Mouse (Mus musculus) ES-E14 (cell line): Measurements from ENCODE around the gene C2cd4d. TPM values are rescaled to one million over a fixed set of nuclear protein-coding genes. Genes with fewer than 3 reads are reported as not detected.

ENCODE experiments used
- DNase-seq: peaks from one replicate; pipeline ENCODE4 v3.0.0-alpha.2; 2013; ENCODE audit warnings: low read depth, low spot score
- H3K27ac ChIP-seq: 2 replicates; pipeline ENCODE4 v1.5.1; 2012; ENCODE audit warnings: low read depth, mild to moderate bottlenecking, low read length, moderate library complexity, mixed read lengths; ENCODE audit not compliant: poor library complexity, insufficient read depth, severe bottlenecking
- H3K36me3 ChIP-seq: 2 replicates; pipeline ENCODE4 v1.6.1; 2012; ENCODE audit warnings: mild to moderate bottlenecking, low read length, moderate library complexity, mixed read lengths; ENCODE audit not compliant: control insufficient read depth, poor library complexity, insufficient read depth, severe bottlenecking
- H3K4me1 ChIP-seq, 2 experiments: fragments of 150-350 bp in 1 of 2; sonication (generic) in 1 of 2; 2 replicates each; pipeline ENCODE4 v1.6.1; 2012; ENCODE audit warnings: low read length in 2 of 2, mild to moderate bottlenecking in 1 of 2, mixed read lengths in 1 of 2; ENCODE audit not compliant: control insufficient read depth in 2 of 2, insufficient read depth in 2 of 2, poor library complexity in 1 of 2
- H3K4me3 ChIP-seq, 2 experiments: fragments of 150-350 bp in 1 of 2; sonication (generic) in 1 of 2; 2 replicates each; pipeline ENCODE4 v1.5.1; 2012; ENCODE audit warnings: low read length in 2 of 2, low read depth in 1 of 2, mild to moderate bottlenecking in 1 of 2, mixed read lengths in 1 of 2; ENCODE audit not compliant: insufficient read depth in 1 of 2, poor library complexity in 1 of 2, severe bottlenecking in 1 of 2
- H3K9ac ChIP-seq: 2 replicates; pipeline ENCODE4 v1.6.1; 2012; ENCODE audit warnings: low read depth, mild to moderate bottlenecking, low read length, mixed read lengths; ENCODE audit not compliant: poor library complexity, insufficient read depth, severe bottlenecking
- H3K9me3 ChIP-seq: fragments of 150-350 bp; sonication (generic); 2 replicates; pipeline ENCODE4 v1.6.1; 2012; ENCODE audit warnings: low read depth, mild to moderate bottlenecking, low read length; ENCODE audit not compliant: control insufficient read depth, insufficient read depth
- CHD2 ChIP-seq: IDR thresholded peaks from 2 replicates; pipeline ENCODE4 v1.6.1; 2014; ENCODE audit warnings: mild to moderate bottlenecking, low read depth, low read length, inconsistent platforms
- HCFC1 ChIP-seq: IDR thresholded peaks from 2 replicates; pipeline ENCODE4 v1.6.1; 2012; ENCODE audit warnings: low read length, inconsistent platforms, borderline replicate concordance; ENCODE audit not compliant: insufficient read depth
- MAFK ChIP-seq: IDR thresholded peaks from 2 replicates; pipeline ENCODE4 v1.6.1; 2014; ENCODE audit warnings: mild to moderate bottlenecking, low read depth, low read length, inconsistent platforms; ENCODE audit not compliant: insufficient read depth
- ZC3H11A ChIP-seq: IDR thresholded peaks from 2 replicates; pipeline ENCODE4 v1.6.1; 2012; ENCODE audit warnings: low read depth, mild to moderate bottlenecking, inconsistent platforms, low read length, borderline replicate concordance
- ZNF384 ChIP-seq: IDR thresholded peaks from 2 replicates; pipeline ENCODE4 v1.6.1; 2012; ENCODE audit warnings: low read depth, low read length, inconsistent platforms
- in situ Hi-C, 2 experiments: fragments of 600-800 bp; cut with MboI; formaldehyde crosslinking; loops; one replicate each; pipeline ENCODE4 v1.15.1; 2025; ENCODE audit warnings: low sequenced_read_pairs in 2 of 2, inconsistent platforms in 1 of 2; ENCODE audit not compliant: unreplicated experiment in 2 of 2
- total RNA-seq: library from RNA; depleted of rRNA; stranded (reverse); fragments of 300-350 nt; gene quantifications from 2 replicates; pipeline ENCODE4 v1.2.3, GENCODE M21; 2012

Gene C2cd4d
- total RNA-seq, 1 experiment = not detected

- no peak overlapping the region for H3K27ac ChIP-seq
- in situ Hi-C loops = no loop called here
- no peaks in the 10 kb centered on the region for H3K36me3 ChIP-seq
- H3K4me1 ChIP-seq = peaks cover 0 to 16% of the 10 kb centered on the region in 2 experiments
- TF ChIP-seq CHD2 = no peak
- TF ChIP-seq HCFC1 = no peak
- no peak for TF ChIP-seq MAFK
- no peak for TF ChIP-seq ZC3H11A
- no peak for TF ChIP-seq ZNF384
- H3K9me3 ChIP-seq = no peaks in the 10 kb centered on the region
- H3K9ac ChIP-seq = no peak overlapping the region
- H3K4me3 ChIP-seq = no peak overlapping the region
- DNase-seq = no peak
These were observed 15.0 kb downstream of the C2cd4d start for GRCm38 (mm10) chr3:94377028-94377923.

- DNase-seq = no peak
- TF ChIP-seq ZC3H11A (no peak), ZNF384 (no peak), HCFC1 (no peak), CHD2 (no peak), MAFK (no peak)
- Histone ChIP-seq H3K36me3 (no peaks in the 10 kb centered on the region), H3K9me3 (no peaks in the 10 kb centered on the region), H3K4me3 (no peak overlapping the region), H3K9ac (no peak overlapping the region), H3K27ac (no peak overlapping the region), H3K4me1 (peaks cover 0 to 11% of the 10 kb centered on the region in 2 experiments)
- in situ Hi-C loops = no loop called here
These were observed 17.7 kb downstream of the C2cd4d start for GRCm38 (mm10) chr3:94379831-94380510.

- no peak for DNase-seq
- Histone ChIP-seq H3K4me1 (peaks cover 0 to 6% of the 10 kb centered on the region in 2 experiments; a peak in 3 of 4 replicates), H3K9me3 (no peaks in the 10 kb centered on the region), H3K36me3 (no peaks in the 10 kb centered on the region), H3K4me3 (no peak overlapping the region), H3K9ac (no peak overlapping the region), H3K27ac (no peak overlapping the region)
- in situ Hi-C loops = no loop called here
- TF ChIP-seq HCFC1 (no peak), MAFK (no peak), CHD2 (no peak), ZNF384 (no peak), ZC3H11A (no peak)
These were observed 20.1 kb downstream of the C2cd4d start for GRCm38 (mm10) chr3:94382308-94382707.

- H3K27ac ChIP-seq = no peak overlapping the region
- no peaks in the 10 kb centered on the region for H3K4me1 ChIP-seq
- no peak for DNase-seq
- no peaks in the 10 kb centered on the region for H3K9me3 ChIP-seq
- TF ChIP-seq ZC3H11A = no peak
- TF ChIP-seq CHD2 = no peak
- no peak for TF ChIP-seq ZNF384
- TF ChIP-seq MAFK = no peak
- no peak for TF ChIP-seq HCFC1
- no peak overlapping the region for H3K9ac ChIP-seq
- no peak overlapping the region for H3K4me3 ChIP-seq
- in situ Hi-C loops = no loop called here
- no peaks in the 10 kb centered on the region for H3K36me3 ChIP-seq
These were observed 21.2 kb downstream of the C2cd4d start for GRCm38 (mm10) chr3:94383476-94383875.
